Mouse (Mus musculus) MEL (cell line): ENCODE results near the gene Gpr162. TPM values are rescaled to one million over a fixed set of nuclear protein-coding genes. Genes with fewer than 3 reads are reported as not detected.

Experiments
- DNase-seq: peaks from one replicate; pipeline ENCODE4 v3.0.0; 2011; ENCODE audit warnings: low read depth, low spot score
- H3K27ac ChIP-seq: 2 replicates; pipeline ENCODE4 v1.5.1; 2012; ENCODE audit warnings: low read depth, mild to moderate bottlenecking, control low read depth, low read length, moderate library complexity; ENCODE audit not compliant: control insufficient read depth
- H3K27me3 ChIP-seq, 2 experiments: fragments of 150-350 bp in 1 of 2; sonication (generic) in 1 of 2; 2 replicates each; pipeline ENCODE4 v1.6.1; 2012; ENCODE audit warnings: low read length in 2 of 2, mild to moderate bottlenecking in 2 of 2, improper control_type of control experiment in 1 of 2, moderate library complexity in 1 of 2; ENCODE audit not compliant: insufficient read depth in 2 of 2, control insufficient read depth in 1 of 2
- H3K36me3 ChIP-seq, 2 experiments: 2 replicates each; pipeline ENCODE4 v1.6.1; 2012 to 2014; ENCODE audit warnings: low read length in 2 of 2, improper control_type of control experiment in 1 of 2, inconsistent platforms in 1 of 2, mild to moderate bottlenecking in 1 of 2; ENCODE audit not compliant: insufficient read depth in 2 of 2, control insufficient read depth in 1 of 2
- H3K4me1 ChIP-seq, 2 experiments: fragments of 150-350 bp in 1 of 2; sonication (generic) in 1 of 2; 2 replicates each; pipeline ENCODE4 v1.6.1; 2012; ENCODE audit warnings: low read length in 2 of 2, improper control_type of control experiment in 1 of 2, mild to moderate bottlenecking in 1 of 2; ENCODE audit not compliant: insufficient read depth in 2 of 2, control insufficient read depth in 1 of 2
- H3K4me3 ChIP-seq, 2 experiments: fragments of 150-350 bp in 1 of 2; sonication (generic) in 1 of 2; 2 replicates each; pipeline ENCODE4 v1.5.1; 2012; ENCODE audit warnings: low read depth in 2 of 2, low read length in 2 of 2, mild to moderate bottlenecking in 2 of 2, moderate library complexity in 2 of 2, control low read depth in 1 of 2, improper control_type of control experiment in 1 of 2; ENCODE audit not compliant: control insufficient read depth in 1 of 2, insufficient read depth in 1 of 2
- H3K79me2 ChIP-seq: 2 replicates; pipeline ENCODE4 v1.6.1; 2012; ENCODE audit warnings: mild to moderate bottlenecking, low read length, moderate library complexity; ENCODE audit not compliant: control insufficient read depth, poor library complexity, insufficient read depth
- H3K9ac ChIP-seq: 2 replicates; pipeline ENCODE4 v1.6.1; 2012; ENCODE audit warnings: low read depth, mild to moderate bottlenecking, control low read depth, low read length, moderate library complexity; ENCODE audit not compliant: control insufficient read depth, poor library complexity, severe bottlenecking
- H3K9me3 ChIP-seq: fragments of 150-350 bp; sonication (generic); replicated peaks from 2 replicates; pipeline ENCODE4 v1.6.1; 2012; ENCODE audit warnings: mild to moderate bottlenecking, low read length, improper control_type of control experiment, moderate library complexity; ENCODE audit not compliant: insufficient read depth
- CHD2 ChIP-seq: IDR thresholded peaks from 2 replicates; pipeline ENCODE4 v1.6.1; 2011; ENCODE audit warnings: low read length, improper control_type of control experiment
- CTCF ChIP-seq, 3 experiments: IDR thresholded peaks in 2 of 3; conservative IDR thresholded peaks in 1 of 3; 2 replicates each; pipeline ENCODE4 v1.5.1; 2011 to 2012; ENCODE audit warnings: low read length in 3 of 3, low read depth in 2 of 3, mild to moderate bottlenecking in 2 of 3, improper control_type of control experiment in 1 of 3, inconsistent platforms in 1 of 3, mixed read lengths in 1 of 3, moderate library complexity in 1 of 3; ENCODE audit not compliant: control insufficient read depth in 1 of 3, insufficient read depth in 1 of 3, poor library complexity in 1 of 3, severe bottlenecking in 1 of 3
- E2F4 ChIP-seq: IDR thresholded peaks from 2 replicates; pipeline ENCODE4 v1.6.1; 2011; ENCODE audit warnings: low read depth, low read length, improper control_type of control experiment, borderline replicate concordance
- MAX ChIP-seq: IDR thresholded peaks from 2 replicates; pipeline ENCODE4 v1.6.1; 2011; ENCODE audit warnings: low read length, improper control_type of control experiment
- MAZ ChIP-seq: IDR thresholded peaks from 2 replicates; pipeline ENCODE4 v1.6.1; 2012; ENCODE audit warnings: low read depth, mild to moderate bottlenecking, inconsistent platforms, low read length, improper control_type of control experiment
- MXI1 ChIP-seq: IDR thresholded peaks from 2 replicates; pipeline ENCODE4 v1.6.1; 2011; ENCODE audit warnings: mild to moderate bottlenecking, low read depth, low read length, improper control_type of control experiment
- NELFE ChIP-seq: IDR thresholded peaks from 2 replicates; pipeline ENCODE4 v1.6.1; 2011; ENCODE audit warnings: low read depth, low read length, improper control_type of control experiment
- NRF1 ChIP-seq: IDR thresholded peaks from 2 replicates; pipeline ENCODE4 v1.6.1; 2014; ENCODE audit warnings: low read depth, mild to moderate bottlenecking, inconsistent platforms, low read length, improper control_type of control experiment, moderate library complexity; ENCODE audit not compliant: poor library complexity, insufficient read depth, severe bottlenecking
- RAD21 ChIP-seq: IDR thresholded peaks from 2 replicates; pipeline ENCODE4 v1.6.1; 2011; ENCODE audit warnings: mild to moderate bottlenecking, low read depth, low read length, improper control_type of control experiment
- SMC3 ChIP-seq: IDR thresholded peaks from 2 replicates; pipeline ENCODE4 v1.6.1; 2011; ENCODE audit warnings: low read depth, low read length, improper control_type of control experiment
- TAL1 ChIP-seq: IDR thresholded peaks from 2 replicates; pipeline ENCODE4 v1.6.1; 2012; ENCODE audit warnings: mild to moderate bottlenecking, inconsistent platforms, low read length, moderate library complexity, mixed read lengths
- TBP ChIP-seq: IDR thresholded peaks from 2 replicates; pipeline ENCODE4 v1.8.0; 2011; ENCODE audit warnings: low read depth, low read length, improper control_type of control experiment
- ZC3H11A ChIP-seq: IDR thresholded peaks from 2 replicates; pipeline ENCODE4 v1.6.1; 2012; ENCODE audit warnings: low read depth, mild to moderate bottlenecking, inconsistent platforms, low read length, improper control_type of control experiment
- ZKSCAN1 ChIP-seq: IDR thresholded peaks from 2 replicates; pipeline ENCODE4 v1.6.1; 2012; ENCODE audit warnings: low read depth, mild to moderate bottlenecking, inconsistent platforms, low read length, improper control_type of control experiment, moderate library complexity
- ZMIZ1 ChIP-seq: IDR thresholded peaks from 2 replicates; pipeline ENCODE4 v1.6.1; 2012; ENCODE audit warnings: low read depth, mild to moderate bottlenecking, inconsistent platforms, low read length, improper control_type of control experiment, moderate library complexity
- polyA plus RNA-seq, 2 experiments: library from polyadenylated mRNA; stranded (reverse) in 1 of 2; unstranded in 1 of 2; fragments of >175 nt in 1 of 2; fragments of >200 nt in 1 of 2; gene quantifications; 2 replicates each; pipeline versions ENCODE4 v1.2.1 to v1.2.4; 2012; ENCODE audit warnings: low replicate concordance in 2 of 2, low read depth in 1 of 2; ENCODE audit not compliant: insufficient read length in 2 of 2, insufficient read depth in 1 of 2, missing spikeins in 1 of 2
- total RNA-seq: library from RNA; depleted of rRNA; stranded (reverse); fragments of 300-350 nt; gene quantifications from 2 replicates; pipeline ENCODE4 v1.2.3, GENCODE M21; 2012

Gpr162 gene
- total and polyA plus RNA-seq, 3 experiments, result 0.08 to 0.84 TPM; not detected in 1

DNA sequence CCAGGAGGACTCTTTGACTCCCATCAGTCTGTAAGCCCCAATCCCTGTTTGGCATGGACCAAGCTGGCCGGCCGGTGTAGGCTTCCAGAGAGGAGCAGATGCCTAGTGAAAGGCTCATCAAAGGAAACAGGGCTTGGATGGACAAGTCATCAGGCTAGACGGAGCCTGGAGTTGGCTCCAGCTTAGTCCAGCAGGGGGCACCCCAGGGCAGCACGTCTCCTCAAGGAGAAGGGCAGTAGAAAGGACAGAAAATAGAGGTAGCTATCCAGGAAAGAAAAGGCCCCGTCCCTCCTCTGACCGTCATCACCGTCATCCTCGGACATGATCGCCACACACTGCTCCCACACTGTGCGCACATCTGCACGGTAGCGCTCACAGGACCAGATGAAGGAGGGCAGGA, 4.1 kb downstream of the Gpr162 start:
- Histone ChIP-seq H3K4me1 (peaks cover 0 to 3% of the 10 kb centered on the region in 2 experiments; a peak in 2 of 4 replicates), H3K4me3 (no peak overlapping the region), H3K27ac (no peak overlapping the region), H3K79me2 (no peaks in the 10 kb centered on the region), H3K9me3 (no peaks in the 10 kb centered on the region), H3K36me3 (no peaks in the 10 kb centered on the region), H3K27me3 (peaks cover 4 to 7% of the 10 kb centered on the region in 2 experiments; a peak in 3 of 4 replicates), H3K9ac (no peak overlapping the region)
- no peak for TF ChIP-seq NELFE
- TF ChIP-seq RAD21, result peak; percentile 90
- peak; percentile 83 for TF ChIP-seq ZC3H11A
- TF ChIP-seq TAL1, result no peak
- no peak for TF ChIP-seq MXI1
- no peak for TF ChIP-seq MAX
- no peak for TF ChIP-seq MAZ
- TF ChIP-seq SMC3, result peak; percentile 90
- no peak for TF ChIP-seq CHD2
- peak; percentile 89 to 96 (median 89) for TF ChIP-seq CTCF (IDR thresholded peaks at IDR 0.05 in 2 of 3, conservative IDR thresholded peaks at IDR 0.05 in 1 of 3; ENCODE audit: control insufficient read depth in 1 of 3, insufficient read depth in 1 of 3, low read depth in 2 of 3, low read length in 3 of 3, poor library complexity in 1 of 3, severe bottlenecking in 1 of 3)
- DNase-seq, result peak; percentile 77

GRCm38 (mm10) chr6:124858561-124859318, 5.0 kb downstream of the Gpr162 start:
- no peak for TF ChIP-seq E2F4
- no peak for TF ChIP-seq NRF1
- TF ChIP-seq ZKSCAN1, result no peak
- TF ChIP-seq TBP, result no peak
- no peak for TF ChIP-seq ZMIZ1
- Histone ChIP-seq H3K27me3 (peaks cover under 1 to 7% of the 10 kb centered on the region in 2 experiments), H3K36me3 (no peaks in the 10 kb centered on the region), H3K9me3 (no peaks in the 10 kb centered on the region), H3K4me3 (no peak overlapping the region), H3K9ac (no peak overlapping the region), H3K4me1 (peaks cover 0 to 3% of the 10 kb centered on the region in 2 experiments; a peak in 1 of 4 replicates), H3K79me2 (no peaks in the 10 kb centered on the region), H3K27ac (no peak overlapping the region)
- no peak for DNase-seq
